Mouse (Mus musculus): ENCODE measurements around the gene Aup1.

GRCm38 (mm10) chr6:83095968-83096367 is 41.6 kb downstream of the Aup1 start:
- TF ChIP-seq CTCF (IDR thresholded peaks at IDR 0.05; ENCODE audit: low read depth) (no peak), EP300 (optimal IDR thresholded peaks at IDR 0.05) (no peak)

Data from stomach, postnatal 0 days (tissue).